Mouse (Mus musculus): Measurements from ENCODE around the gene Pgpep1. TPM values are rescaled to one million over a fixed set of nuclear protein-coding genes. Genes with fewer than 3 reads are reported as not detected.

Pgpep1 gene
- polyA plus RNA-seq, 1 experiment from 2014 or later, result 84.2 TPM

GRCm38 (mm10) chr8:70691727-70692231, 31.6 kb upstream of the Pgpep1 start:
- ATAC-seq (replicated peaks; ENCODE audit: low FRiP score, low read depth), result peak; percentile 44
- H3K36me3 ChIP-seq (ENCODE audit: insufficient read depth, low read length), result no peaks in the 10 kb centered on the region
- peaks cover 22% of the 10 kb centered on the region for H3K4me1 ChIP-seq (replicated peaks; ENCODE audit: insufficient read depth, low read length)
- WGBS, result 2% methylated on average over 20 of the region's 20 CpGs
- DNase-seq (ENCODE audit: low spot score), result peak; percentile 76
- H3K27me3 ChIP-seq (ENCODE audit: insufficient read depth, low read length), result no peaks in the 10 kb centered on the region
- H3K9ac ChIP-seq (ENCODE audit: low read depth, low read length), result peak overlapping the region; percentile 48
- H3K9me3 ChIP-seq (replicated peaks; ENCODE audit: low read length), result no peaks in the 10 kb centered on the region
- no peak overlapping the region for H3K4me3 ChIP-seq (replicated peaks; ENCODE audit: low read depth, low read length)
- peak overlapping the region; percentile 48 for H3K4me2 ChIP-seq (ENCODE audit: low read length)
- TF ChIP-seq CTCF (IDR thresholded peaks at IDR 0.05; ENCODE audit: low read depth), result no peak
- peak overlapping the region; percentile 54 for H3K27ac ChIP-seq

DNA sequence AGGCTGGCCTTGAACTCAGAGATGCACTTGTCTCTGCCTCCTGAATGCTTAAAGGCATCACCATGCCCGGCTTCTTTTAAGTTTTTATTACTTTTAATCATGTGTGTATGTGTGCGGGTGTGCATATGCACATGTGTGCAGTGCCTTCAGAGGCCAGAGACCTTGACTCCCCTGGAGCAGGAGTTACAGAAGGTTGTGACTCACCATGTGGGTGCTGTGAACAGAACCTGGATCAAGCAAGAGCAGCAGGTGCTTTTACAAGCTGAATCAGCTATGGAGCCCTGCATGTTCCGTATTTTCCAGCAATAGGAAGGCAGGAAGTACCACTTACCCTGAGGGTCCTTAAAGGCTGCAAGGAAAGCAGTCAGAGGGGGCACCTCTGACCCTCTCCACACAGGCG, 31.0 kb upstream of the Pgpep1 start:
- no peak for ATAC-seq (replicated peaks; ENCODE audit: low FRiP score, low read depth)
- Histone ChIP-seq H3K27ac (peak overlapping the region; percentile 54), H3K9ac (ENCODE audit: low read depth, low read length) (0 out of 2 replicates have a peak overlapping the region, but pooled peaks have one; percentile 48), H3K4me1 (replicated peaks; ENCODE audit: insufficient read depth, low read length) (peaks cover 19% of the 10 kb centered on the region), H3K36me3 (ENCODE audit: insufficient read depth, low read length) (no peaks in the 10 kb centered on the region), H3K4me2 (ENCODE audit: low read length) (peak overlapping the region; percentile 48; the same call in 1 of the 2 replicates), H3K9me3 (replicated peaks; ENCODE audit: low read length) (no peaks in the 10 kb centered on the region), H3K4me3 (replicated peaks; ENCODE audit: low read depth, low read length) (no peak overlapping the region), H3K27me3 (ENCODE audit: insufficient read depth, low read length) (no peaks in the 10 kb centered on the region)
- no peak for TF ChIP-seq CTCF (IDR thresholded peaks at IDR 0.05; ENCODE audit: low read depth)
- 53% methylated on average over 4 of the region's 4 CpGs for WGBS
- DNase-seq (ENCODE audit: low spot score), result no peak

- ATAC-seq (replicated peaks; ENCODE audit: low FRiP score, low read depth), result no peak
- Histone ChIP-seq H3K9me3 (replicated peaks; ENCODE audit: low read length) (no peaks in the 10 kb centered on the region), H3K4me1 (replicated peaks; ENCODE audit: insufficient read depth, low read length) (peaks cover 11% of the 10 kb centered on the region), H3K9ac (ENCODE audit: low read depth, low read length) (no peak overlapping the region), H3K27me3 (ENCODE audit: insufficient read depth, low read length) (no peaks in the 10 kb centered on the region), H3K36me3 (ENCODE audit: insufficient read depth, low read length) (no peaks in the 10 kb centered on the region), H3K4me2 (ENCODE audit: low read length) (no peak overlapping the region), H3K4me3 (replicated peaks; ENCODE audit: low read depth, low read length) (no peak overlapping the region), H3K27ac (no peak overlapping the region)
- no peak for TF ChIP-seq CTCF (IDR thresholded peaks at IDR 0.05; ENCODE audit: low read depth)
- DNase-seq (ENCODE audit: low spot score), result no peak
- WGBS, result 67% methylated on average over 5 of the region's 5 CpGs
These were observed 29.8 kb upstream of the Pgpep1 start for GRCm38 (mm10) chr8:70689892-70690390.

DNA sequence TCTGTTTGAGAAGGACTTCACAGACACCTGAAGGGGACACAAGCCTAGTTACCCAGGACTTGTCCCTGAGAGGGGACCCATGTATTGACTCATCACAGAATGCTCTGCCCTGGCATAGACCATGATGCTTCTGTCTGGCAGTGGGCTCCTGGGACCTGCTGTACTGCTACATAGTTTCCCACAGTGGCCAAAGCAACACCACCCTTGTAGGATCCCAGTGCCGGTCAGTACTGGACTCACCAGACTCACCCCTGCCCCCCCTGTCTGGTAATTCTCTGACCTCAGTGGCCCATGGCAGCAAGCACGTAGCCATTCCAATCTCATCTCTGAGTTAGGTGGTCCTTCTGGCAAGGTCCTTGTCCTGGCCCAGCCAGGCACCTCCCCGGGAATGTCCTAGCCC, 27.9 kb upstream of the Pgpep1 start:
- ATAC-seq (replicated peaks; ENCODE audit: low FRiP score, low read depth), result no peak
- no peak for DNase-seq (ENCODE audit: low spot score)
- Histone ChIP-seq H3K9me3 (replicated peaks; ENCODE audit: low read length) (no peaks in the 10 kb centered on the region), H3K27ac (no peak overlapping the region), H3K9ac (ENCODE audit: low read depth, low read length) (no peak overlapping the region), H3K4me1 (replicated peaks; ENCODE audit: insufficient read depth, low read length) (peaks cover 11% of the 10 kb centered on the region), H3K36me3 (ENCODE audit: insufficient read depth, low read length) (no peaks in the 10 kb centered on the region), H3K4me3 (replicated peaks; ENCODE audit: low read depth, low read length) (no peak overlapping the region), H3K27me3 (ENCODE audit: insufficient read depth, low read length) (no peaks in the 10 kb centered on the region), H3K4me2 (ENCODE audit: low read length) (no peak overlapping the region)
- TF ChIP-seq CTCF (IDR thresholded peaks at IDR 0.05; ENCODE audit: low read depth), result no peak
- WGBS, result 84% methylated on average over 3 of the region's 3 CpGs

- Histone ChIP-seq H3K4me2 (ENCODE audit: low read length) (no peak overlapping the region), H3K4me3 (replicated peaks; ENCODE audit: low read depth, low read length) (no peak overlapping the region), H3K27me3 (ENCODE audit: insufficient read depth, low read length) (no peaks in the 10 kb centered on the region), H3K27ac (no peak overlapping the region), H3K36me3 (ENCODE audit: insufficient read depth, low read length) (no peaks in the 10 kb centered on the region), H3K4me1 (replicated peaks; ENCODE audit: insufficient read depth, low read length) (peaks cover 12% of the 10 kb centered on the region), H3K9ac (ENCODE audit: low read depth, low read length) (no peak overlapping the region), H3K9me3 (replicated peaks; ENCODE audit: low read length) (no peaks in the 10 kb centered on the region)
- 65% methylated on average over 8 of the region's 8 CpGs for WGBS
- no peak for TF ChIP-seq CTCF (IDR thresholded peaks at IDR 0.05; ENCODE audit: low read depth)
- ATAC-seq (replicated peaks; ENCODE audit: low FRiP score, low read depth) (no peak), DNase-seq (ENCODE audit: low spot score) (peak; percentile 54)
These were observed 27.4 kb upstream of the Pgpep1 start for GRCm38 (mm10) chr8:70687576-70687975.

- no peak for DNase-seq (ENCODE audit: low spot score)
- no peaks in the 10 kb centered on the region for H3K9me3 ChIP-seq (replicated peaks; ENCODE audit: low read length)
- no peak overlapping the region for H3K27ac ChIP-seq
- no peak for TF ChIP-seq CTCF (IDR thresholded peaks at IDR 0.05; ENCODE audit: low read depth)
- H3K4me3 ChIP-seq (replicated peaks; ENCODE audit: low read depth, low read length), result no peak overlapping the region
- ATAC-seq (replicated peaks; ENCODE audit: low FRiP score, low read depth), result no peak
- no peak overlapping the region for H3K9ac ChIP-seq (ENCODE audit: low read depth, low read length)
- H3K36me3 ChIP-seq (ENCODE audit: insufficient read depth, low read length), result 0 out of 2 replicates have a peak, but pooled peaks cover 5% of the 10 kb centered on the region
- WGBS, result 53% methylated on average over 7 of the region's 7 CpGs
- no peak overlapping the region for H3K4me2 ChIP-seq (ENCODE audit: low read length)
- no peaks in the 10 kb centered on the region for H3K27me3 ChIP-seq (ENCODE audit: insufficient read depth, low read length)
- H3K4me1 ChIP-seq (replicated peaks; ENCODE audit: insufficient read depth, low read length), result peaks cover 9% of the 10 kb centered on the region; the same call in 1 of the 2 replicates
These were observed 24.1 kb upstream of the Pgpep1 start for GRCm38 (mm10) chr8:70684291-70684690.
